Mouse (Mus musculus): Measurements from ENCODE around the gene Ston2. TPM values are rescaled to one million over a fixed set of nuclear protein-coding genes. Genes with fewer than 3 reads are reported as not detected.
"Not testable (repeated sequence)": the region's sequence is repeated elsewhere in the genome, so short reads cannot be mapped to it uniquely, and the experiment has no call there.

The Ston2 gene
- total RNA-seq, 2 experiments from 2014 or later = 4.9 to 10.2 TPM

DNA sequence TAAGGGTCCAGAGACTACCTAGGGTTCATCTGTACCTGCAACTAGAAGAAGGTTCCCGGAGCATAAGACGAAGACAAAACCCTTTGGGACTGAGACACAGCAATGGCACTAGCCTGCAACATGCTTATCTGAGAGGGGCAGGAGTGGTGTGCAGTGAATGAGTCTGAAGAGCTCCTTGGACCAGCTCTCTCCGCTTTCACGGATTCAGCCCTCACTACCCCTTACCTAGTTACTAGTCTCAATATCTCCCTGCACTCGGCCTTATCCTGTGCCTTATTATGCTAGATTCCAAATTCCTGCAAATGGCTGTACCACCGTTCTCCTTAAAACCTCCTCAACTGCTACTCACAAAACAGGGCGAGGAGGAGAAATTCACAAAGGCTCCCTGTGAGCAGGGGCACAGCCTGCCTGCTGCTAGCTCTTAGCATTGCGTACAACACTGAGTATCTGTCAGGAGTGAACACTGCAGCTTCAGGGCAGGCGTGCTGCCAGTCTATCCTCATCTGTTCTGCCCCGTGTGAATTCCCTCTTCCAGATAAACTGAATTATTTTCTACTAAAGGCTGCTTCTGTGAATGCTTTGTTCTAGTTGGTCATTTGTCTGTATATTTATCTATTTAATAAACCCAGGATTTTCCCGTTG, 38.5 kb downstream of the Ston2 start:
- no peak for DNase-seq

DNA sequence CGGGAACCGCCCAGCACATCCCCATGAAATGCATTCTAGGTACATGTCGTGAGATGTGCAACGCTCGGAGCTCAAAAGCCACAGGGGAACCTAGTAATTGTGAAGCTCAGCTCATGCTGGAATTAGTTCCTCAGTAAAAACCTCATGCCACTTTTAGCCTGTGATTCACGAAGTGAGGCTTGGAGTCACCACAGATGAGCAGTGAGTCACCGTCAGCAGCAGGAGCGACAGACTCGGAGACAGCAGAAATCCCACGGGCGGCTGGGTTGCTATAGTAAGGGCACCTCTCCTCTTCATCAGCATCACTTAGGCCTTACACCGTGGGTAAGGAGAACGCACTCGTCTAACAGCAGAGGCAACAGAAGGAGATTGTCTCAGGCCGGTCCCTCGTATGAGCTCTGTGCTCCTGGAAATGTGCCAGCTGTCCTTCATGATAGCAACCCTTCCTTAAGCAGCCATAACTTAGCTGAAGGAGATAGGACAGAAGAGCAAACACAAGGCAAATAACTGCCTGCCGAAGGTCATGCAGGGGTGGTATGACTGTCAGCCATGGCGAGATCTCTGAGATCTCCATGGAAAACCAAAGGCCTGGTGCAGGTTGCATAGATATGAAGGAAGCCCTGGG, 39.8 kb downstream of the Ston2 start:
- DNase-seq = peak; percentile 69 to 76

DNA sequence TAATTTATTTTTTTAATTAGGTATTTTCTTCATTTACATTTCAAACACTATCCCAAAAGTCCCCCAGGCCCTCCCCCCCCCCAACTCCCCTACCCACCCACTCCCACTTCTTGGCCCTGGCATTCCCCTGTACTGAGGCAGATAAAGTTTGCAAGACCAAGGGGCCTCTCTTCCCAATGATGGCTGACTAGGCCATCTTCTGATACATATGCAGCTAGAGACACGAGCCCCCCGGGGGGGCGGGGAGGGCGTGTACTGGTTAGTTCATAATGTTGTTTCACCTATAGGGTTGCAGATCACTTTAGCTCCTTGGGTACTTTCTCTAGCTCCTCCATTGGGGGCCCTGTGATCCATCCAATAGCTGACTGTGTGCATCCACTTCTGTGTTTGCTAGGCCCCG, 41.3 kb downstream of the Ston2 start:
- not testable (repeated sequence) for DNase-seq

DNA sequence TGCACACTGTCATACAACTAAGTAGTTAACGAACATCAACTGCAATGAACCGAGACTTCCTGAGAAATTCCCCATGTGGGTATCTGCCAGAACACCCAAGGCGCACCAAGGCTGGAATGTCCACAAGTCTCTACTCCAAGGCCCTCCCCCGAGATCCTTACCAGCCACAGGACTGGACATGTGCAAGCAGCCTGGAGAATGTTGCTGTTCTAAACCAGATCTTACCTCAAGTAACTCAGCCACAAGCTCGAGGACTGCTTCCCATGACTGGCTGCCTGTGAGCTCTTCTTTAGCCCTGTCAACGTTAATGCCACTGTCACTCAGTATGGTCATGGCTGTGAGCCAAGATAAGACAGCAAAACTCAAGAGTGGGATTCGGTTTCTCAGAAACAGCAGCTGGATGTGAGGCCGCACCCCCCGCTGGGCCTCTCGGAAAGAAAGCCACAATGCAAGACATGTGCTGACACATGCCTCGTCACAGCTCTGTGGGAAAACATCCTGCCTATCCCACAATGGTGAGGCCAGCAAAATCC, 42.4 kb downstream of the Ston2 start:
- no peak for DNase-seq

DNA sequence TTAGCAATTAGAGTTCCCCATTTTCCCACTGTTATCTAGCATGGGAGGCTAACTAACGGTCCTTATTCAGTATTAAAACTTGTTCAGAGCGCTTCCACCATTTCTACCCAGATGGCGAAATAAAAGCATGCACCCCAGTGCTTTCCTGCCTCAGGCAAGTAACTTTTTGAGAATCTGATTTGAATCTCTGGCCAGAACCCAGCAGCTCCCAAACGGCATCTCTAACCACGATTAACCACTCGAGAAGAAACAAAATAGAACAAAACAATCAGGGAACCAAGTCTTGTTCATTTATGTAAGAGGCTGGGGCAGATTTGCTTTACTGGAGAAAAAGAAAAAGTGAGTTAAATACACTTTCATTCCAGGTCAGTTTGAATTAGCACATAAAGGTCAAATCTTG, 44.1 kb downstream of the Ston2 start:
- no peak for DNase-seq

DNA sequence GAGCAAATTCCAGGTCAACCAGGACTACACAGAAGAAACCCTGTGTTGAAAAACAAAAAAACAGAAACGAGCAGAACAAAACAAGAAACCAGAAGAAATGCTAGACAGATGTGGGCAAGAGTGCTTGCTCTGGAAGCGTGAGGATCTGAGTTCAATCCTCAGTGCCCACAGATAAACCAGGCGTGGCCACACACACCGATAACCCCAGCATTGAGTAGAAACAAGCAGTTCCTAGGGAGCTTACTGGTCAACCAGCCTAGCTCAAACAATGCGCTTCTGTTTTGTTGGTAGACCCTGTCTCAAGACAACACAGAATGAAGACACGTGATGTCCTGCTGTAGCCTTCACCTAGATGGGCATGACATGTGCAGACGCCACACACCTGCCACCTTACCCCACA, 45.3 kb downstream of the Ston2 start:
- no peak for DNase-seq

DNA sequence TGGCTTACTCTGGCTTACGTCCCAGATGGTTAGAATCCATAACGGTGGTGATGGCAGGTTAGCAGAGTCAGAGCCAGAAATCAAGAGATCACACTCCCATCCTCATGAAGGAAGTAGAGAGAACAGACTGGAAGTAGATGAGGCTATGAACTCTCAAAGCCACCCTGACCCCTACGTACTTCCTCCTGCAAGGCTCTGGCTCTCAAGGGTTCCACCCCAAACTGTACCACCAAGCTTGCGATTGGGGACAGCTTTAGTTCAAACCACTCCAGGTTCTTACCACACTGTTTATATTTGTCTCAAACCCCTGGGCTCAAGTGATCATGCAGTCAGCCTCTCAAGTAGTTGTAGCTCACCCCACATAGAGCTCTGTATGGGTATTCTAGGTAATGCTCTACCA, 49.8 kb downstream of the Ston2 start:
- DNase-seq = no peak

DNA sequence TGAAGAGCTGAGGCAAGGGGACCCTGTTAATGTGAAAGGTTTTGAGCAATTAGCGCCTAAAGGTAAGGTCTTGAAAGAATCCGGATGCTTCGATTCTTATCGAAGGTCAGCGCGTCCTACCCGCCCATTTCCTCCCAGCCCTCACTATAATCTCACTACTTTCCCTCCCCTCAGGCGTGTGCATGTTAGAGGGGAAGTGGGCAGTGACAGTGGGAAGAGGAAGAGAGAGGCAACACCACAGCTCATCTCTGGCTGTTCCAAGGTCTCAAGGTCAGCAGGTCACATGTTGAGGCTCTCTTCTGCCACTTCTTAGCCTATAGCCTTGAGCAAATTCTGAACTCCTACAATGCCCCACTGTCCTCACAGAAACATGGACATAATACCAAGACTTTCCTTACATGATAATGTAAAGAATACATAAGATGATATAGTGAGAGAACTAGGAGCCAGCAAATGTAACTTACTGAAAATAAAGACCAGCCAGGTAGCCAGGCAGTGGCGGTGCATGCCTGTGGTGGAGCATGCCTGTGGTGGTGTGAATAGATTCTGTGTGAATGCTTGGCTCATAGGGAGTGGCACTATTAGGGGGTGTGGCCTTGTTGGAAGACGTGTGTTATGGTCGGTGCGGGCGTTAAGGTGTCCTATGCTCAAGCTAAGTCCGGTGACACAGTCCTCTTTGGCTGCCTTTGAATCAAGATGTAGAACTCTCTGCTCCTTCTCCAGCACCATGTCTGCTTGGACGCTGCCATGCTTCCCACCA, 51.8 kb downstream of the Ston2 start:
- DNase-seq = no peak

DNA sequence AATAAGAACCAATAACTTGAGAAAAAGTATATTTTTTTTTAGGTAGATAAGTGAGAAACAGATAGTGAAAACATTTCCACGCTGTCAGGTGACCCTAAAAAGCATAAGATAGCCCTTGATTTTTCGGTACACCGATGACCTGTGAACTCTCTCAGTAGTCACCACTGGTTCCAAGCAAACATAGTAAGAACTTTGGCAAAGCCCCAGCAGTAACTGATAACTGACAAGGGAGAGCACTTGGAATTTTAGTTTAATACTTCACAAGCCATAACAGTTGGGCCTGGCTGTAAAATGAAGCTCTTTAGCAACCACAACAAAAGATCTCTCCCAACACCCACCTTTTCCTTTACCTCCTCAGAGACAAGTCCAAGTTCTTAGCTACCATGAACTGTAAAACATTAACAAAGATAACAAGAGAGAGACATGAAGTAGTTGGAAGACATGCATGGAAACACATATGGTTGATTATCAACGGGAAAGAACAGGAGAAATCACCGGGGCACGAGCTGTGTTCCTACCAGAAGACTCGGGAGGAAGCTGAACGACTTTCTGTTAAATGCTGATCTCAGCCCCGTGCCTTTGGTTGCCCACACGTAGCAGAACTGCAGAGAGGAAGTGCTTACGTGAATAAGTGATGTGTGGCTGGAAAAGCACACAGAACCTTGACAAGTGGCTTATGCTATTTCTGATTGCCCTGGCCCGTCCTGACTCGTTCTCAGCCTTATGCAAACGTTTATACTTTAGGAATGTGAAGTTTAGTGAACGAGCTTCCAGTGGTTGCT, 53.8 kb downstream of the Ston2 start:
- no peak for DNase-seq

DNA sequence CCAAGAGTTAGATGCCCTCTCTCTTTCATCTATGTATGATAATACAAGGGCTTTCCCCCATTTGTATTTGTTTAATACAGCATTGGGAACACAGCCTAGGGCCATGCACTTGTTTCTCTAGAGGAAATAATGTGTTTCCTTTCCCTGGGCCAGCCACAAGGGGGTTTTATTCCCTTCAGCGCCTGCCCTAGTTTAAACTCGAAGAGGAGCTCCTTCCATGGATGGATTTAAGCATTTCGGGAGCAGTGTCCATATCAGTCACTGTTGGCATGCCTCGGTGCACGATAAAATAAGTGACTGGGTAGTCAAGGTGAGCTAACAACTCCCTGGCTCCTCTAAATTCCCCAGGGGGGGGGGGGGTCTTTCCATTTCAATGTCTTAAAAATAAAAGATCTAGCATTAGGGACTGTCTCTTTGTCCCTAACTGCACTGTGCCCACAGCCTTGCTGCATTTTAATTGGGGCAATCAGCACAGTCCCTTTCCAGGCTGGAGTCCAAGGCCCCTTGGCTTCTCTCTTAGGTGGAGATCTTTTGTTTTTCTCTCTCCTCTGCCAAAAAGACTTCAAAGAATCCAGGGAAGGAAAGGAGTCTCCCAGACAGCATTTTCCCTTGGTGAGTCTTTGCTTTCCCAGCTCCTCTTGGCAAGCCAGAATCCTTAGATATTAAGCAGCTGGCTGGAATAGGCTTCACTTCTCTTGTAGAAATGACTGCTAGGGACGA, 55.3 kb downstream of the Ston2 start:
- no peak for DNase-seq

DNA sequence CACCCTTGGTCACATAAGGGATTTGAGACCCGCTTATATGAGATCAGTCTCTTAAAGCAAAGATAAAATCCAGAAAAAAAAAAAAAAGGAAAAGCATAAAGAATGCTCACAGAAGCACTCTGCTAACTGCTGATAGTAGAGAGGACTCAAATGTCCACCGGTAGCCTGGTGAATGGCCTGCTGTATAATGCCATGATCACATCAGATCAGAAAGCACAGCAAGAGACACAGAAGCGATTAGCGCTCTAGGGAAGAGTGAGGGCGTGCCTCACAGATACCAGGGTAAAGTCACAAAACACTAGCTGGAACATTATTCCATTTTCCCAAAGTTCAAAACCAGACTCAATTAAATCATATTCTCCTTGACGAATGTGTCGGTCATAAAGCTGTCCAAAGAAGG, 62.0 kb downstream of the Ston2 start:
- no peak for DNase-seq

DNA sequence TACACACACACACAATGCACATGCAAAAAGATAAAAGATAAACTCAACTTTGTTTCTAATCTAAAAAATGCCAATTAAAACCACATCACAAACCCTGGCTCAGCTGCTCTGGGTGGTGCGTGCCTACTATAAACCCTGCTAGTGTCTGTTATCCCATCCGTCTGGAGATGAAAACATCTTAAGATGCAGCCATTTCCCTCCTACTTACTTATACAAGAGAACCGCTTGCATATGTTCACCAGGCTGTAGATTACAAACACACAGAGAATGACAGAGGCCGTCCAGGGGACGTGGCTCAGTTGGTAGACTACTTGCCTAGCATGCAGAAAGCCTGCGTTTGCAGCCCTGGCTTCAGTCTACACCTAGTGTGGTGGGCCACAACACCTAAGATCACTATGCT, 64.3 kb downstream of the Ston2 start:
- no peak for DNase-seq

DNA sequence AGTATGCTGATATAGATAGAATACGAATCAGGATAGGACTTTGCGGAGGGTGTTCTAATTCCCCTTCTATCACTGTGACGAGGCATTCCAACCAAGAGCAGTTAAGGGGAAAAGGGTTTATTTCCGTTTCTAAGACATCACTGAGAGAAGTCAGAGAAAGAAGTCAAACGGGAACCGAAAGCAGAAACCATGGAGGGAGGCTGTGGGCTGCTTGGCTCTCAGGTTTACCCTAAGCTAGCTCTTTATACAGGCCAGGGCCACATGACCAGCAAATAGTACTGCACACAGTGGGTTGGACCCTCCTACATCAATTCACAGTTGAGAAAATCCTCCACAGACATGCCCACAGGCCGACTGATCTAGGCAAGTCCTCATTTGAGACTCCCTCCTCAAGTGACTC, 69.1 kb downstream of the Ston2 start:
- no peak for DNase-seq

DNA sequence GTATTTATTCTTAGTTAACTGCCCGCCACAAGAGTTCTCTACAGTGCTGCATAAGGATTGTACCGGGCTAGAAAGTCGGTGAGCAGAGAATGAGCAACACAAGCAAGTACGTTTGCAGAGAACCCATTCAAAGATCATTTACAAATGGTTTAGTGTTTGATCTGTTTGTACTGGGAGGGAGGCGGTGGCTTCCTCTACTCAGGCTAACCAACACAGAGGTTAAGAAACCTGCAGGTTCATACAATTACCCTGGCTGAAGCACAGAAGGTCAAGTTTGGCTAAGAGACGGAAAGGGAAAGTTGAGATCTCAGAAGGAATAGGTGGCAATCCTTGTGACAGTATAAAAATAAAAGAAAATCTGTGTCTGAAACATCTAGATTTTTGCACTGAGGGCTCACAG, 72.5 kb downstream of the Ston2 start:
- no peak for DNase-seq

DNA sequence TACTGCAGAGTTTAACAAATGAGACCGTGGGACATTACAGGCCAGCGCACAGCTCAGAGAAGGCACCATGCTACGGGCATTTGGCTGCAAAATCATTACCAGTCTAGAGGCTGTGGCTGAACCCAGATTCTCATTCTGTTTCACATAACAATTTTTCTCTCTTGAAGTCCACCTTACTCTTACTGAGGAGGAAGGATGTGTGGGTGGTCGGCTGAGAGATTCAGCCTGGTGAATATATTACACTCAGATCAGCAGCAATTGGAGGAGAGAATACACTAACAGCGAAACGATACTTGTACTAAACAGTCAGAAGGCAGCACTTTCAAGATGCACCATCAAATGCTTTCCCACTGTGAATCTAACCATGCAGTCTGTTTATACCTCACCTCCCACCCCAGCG, 74.8 kb downstream of the Ston2 start:
- no peak for DNase-seq

DNA sequence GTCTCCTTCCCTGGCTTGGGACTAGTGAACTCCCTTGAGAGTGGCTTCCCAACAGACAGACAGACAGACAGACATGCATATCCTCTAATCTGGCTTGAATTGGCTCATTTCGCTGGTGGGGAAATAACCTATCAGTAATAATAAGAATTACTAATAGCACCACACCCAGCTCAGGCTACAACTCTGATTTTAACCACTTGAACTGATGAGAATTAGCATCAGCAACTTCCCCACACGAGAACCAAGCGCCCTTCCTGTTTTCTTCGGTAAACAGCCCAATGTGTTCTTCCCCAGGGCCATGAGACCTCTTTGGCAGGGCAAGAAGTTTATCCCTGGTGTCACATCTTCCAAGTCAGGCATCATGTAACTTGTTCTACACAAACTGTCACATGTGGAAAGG, 76.5 kb downstream of the Ston2 start:
- no peak for DNase-seq

DNA sequence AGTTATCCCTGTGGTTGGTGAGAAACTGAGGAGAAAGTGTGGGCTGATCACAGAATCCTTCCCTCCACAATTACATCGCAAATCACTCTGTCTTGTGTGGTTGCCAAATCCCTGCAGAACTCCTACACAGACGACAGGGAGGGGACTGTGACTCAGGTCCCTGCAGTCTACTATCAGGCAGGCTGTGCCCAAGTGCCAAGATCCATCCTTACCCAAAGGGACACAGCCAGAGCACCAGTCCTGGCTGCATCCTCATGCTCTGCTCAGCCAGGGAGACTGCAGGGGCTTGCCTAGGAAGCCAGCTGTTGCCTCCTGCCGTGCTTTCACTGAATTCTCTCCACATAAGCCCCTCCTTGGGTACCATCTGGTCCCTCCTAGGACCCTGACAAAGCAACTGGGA, 77.3 kb downstream of the Ston2 start:
- no peak for DNase-seq

DNA sequence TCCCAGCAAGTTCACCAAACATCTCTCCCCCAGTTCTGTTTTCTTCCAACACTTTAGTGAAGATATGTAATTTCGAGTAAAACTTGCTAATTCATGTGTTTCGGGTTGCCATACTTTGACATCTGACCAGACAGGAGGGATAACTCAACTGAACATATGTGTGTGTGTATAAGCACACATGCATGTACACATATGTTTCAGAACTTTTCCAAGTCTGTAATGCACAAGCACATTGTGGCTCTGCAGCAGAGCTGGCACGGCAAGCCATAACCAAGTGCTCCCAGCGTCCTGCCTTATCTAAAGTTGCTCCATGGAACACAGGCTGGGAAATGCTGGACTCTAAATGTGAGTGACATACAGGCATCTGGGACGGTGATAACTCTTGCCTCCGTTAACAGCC, 78.6 kb downstream of the Ston2 start:
- DNase-seq = no peak

DNA sequence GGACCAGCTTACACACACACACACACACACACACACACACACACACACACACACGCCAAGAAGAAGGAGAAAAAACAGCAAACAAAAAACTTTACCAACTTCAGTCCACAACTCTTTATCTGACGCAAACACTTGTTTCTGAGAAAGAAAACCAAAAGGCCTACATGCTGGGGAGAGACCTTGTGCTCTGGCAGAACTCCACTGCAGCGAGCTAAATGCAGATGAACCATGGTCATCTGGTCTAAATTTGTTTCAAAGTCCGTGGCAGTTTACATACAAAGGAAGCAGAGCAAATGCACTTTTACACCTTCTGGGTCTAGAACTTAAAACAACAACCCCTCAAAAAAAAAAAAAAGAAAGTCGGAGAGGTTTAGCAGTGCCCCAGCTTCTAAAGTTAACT, 79.0 kb downstream of the Ston2 start:
- DNase-seq = no peak

DNA sequence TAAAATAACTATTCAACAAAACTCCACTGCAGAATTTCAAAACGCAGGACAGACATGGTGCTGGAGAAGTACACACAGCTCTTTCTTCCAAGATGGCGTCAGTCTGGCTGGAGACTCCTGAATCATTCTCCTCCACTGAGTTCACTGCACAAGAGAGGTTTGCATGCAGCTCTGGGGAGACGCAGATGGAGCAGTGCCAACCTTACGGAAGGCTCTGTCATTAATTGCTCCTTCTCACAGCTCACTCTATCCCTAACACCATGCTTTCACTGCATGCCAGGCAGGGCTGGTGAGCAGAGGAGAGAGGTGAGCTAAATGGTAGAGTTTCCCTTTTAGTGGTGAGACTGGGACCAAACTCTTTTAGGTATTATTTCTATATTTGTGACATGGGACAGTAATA, 80.4 kb downstream of the Ston2 start:
- no peak for DNase-seq

DNA sequence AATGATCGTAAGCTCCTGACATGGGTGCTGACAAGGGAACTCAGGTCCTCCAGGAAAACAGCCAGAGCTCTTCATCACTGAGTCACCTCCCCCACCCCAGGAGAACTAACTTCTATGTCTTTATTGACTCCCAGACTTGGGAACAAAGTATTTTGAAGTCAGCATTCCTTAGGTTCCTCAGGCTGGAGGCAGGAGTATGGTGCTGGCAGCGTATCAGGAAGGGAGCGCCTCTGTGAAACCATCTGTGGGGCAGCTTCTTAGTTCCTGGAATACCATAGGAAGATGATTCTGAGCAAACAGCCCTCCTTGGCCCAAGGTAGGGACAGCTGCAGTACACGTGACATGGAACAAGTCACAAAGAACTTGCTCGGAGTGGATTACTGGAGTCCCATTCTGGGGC, 84.7 kb downstream of the Ston2 start:
- DNase-seq = no peak

DNA sequence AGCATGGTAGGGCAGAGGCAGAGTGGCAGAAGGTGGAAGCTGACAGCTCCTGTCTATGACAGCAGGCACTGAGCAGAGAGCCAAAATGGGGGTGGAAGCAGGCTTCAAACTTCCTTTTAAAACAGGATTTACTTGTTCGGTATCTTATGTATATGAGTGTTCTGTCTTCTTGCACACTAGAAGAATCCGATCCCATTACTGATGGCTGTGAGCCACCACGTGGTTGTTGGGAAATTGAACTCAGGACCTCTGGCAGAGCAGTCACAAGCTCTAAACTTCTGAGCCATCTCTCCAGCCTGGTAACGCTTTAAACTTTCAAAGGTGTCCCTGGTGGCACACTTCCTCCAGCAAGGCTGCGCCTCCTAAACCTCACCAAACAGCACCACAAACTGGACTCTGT, 85.4 kb downstream of the Ston2 start:
- no peak for DNase-seq

Data from adrenal gland, postnatal 36 days (tissue).